Mouse (Mus musculus): ENCODE results near the gene Gigyf1. TPM values are rescaled to one million over a fixed set of nuclear protein-coding genes. Genes with fewer than 3 reads are reported as not detected.

Gigyf1 gene
- polyA plus RNA-seq, 1 experiment = 42.0 TPM

DNA sequence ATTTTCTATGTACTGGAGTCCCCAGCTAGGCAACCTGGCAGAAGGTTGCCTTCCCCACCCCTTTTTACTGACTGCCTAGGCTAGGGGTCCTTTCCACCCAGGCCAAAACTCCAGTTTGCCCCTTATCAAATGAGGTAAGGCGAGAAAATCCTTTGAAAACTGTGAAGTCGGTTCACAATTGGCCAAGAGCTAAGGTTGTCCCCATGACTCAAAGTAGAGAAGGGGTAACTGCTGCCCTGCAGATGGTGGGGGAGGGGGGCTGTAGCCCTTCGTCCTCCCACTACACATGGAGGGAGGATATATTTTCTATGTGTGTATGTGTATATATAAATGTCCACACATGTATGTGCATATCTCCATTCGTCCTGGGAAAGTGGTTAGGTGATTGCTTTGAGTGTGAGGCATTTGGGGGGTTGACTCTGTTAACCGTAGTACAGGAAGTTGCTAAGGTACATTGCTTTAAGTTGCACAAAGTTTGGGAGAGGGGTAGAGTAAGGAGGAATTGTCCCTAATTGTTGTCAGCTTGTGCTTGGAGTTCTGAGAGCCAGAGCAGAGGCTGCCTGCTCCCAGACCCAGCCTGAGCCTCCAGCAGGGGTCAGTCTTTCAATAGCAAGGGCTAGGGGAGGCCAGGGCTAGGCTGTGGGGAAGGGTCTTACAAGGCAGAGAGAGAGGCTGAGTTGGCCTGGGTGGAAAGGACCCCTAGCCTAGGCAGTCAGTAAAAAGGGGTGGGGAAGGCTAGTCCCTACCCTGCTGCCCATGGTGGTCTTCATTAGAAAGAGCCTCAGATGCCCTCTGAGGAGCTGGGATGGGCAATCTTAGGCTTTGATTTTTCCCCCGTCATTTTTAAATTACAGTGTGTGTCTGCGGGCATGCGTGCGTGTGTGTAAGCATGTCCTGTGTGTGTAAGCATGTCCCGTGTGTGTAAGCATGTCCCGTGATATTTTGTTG, 5.2 kb upstream of the Gigyf1 start:
- no peak overlapping the region for H3K27ac ChIP-seq (ENCODE audit: insufficient read depth, low read depth, low read length)
- no peak overlapping the region for H3K4me3 ChIP-seq (ENCODE audit: insufficient read depth, low read length)
- peaks cover 14% of the 10 kb centered on the region for H3K4me1 ChIP-seq (ENCODE audit: control insufficient read depth, insufficient read depth, low read length)
- TF ChIP-seq CTCF (IDR thresholded peaks at IDR 0.05; ENCODE audit: low read depth, low read length) = peak; percentile 63
- TF ChIP-seq POLR2A (IDR thresholded peaks at IDR 0.05; ENCODE audit: borderline replicate concordance, low read depth, low read length) = no peak

DNA sequence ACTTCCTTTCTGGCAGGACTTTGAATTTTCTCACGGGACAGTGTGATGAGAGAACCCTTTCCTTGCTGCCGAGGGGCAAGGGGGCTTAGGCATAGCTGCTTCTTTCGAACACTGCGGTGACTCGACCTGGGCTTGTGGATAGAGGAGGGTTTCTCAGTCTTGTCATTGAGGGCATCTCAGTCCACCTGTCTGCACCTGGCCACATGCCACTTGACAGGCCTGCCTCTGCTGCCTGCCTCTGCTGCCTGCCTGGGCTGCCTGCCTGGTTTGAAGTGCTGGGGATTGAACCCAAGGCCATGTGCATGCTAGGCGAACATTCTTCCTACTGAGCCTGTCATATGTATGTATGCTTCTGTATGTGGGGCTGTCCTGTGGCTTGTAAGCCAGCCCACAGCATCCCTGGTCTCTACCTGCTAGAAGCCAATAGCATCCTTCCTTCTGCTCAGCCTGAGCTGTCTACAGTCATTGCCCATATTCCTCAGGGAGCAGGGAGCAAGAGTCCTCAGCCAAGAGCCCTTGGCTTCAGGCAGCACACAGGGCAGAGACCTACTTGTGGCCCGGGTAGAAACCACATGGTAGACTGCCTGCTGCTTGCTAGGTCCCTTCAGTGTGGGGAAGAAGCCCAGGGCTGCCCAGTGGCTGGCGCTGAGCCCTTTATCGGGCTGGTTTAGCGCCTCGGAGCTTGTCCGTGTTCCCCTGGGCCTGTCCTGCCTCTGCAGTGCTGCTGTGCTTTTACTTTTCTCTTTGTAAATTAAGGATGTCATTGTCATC, 4.2 kb upstream of the Gigyf1 start:
- Histone ChIP-seq H3K4me3 (ENCODE audit: insufficient read depth, low read length) (no peak overlapping the region), H3K27ac (ENCODE audit: insufficient read depth, low read depth, low read length) (no peak overlapping the region), H3K4me1 (ENCODE audit: control insufficient read depth, insufficient read depth, low read length) (peaks cover 14% of the 10 kb centered on the region)
- TF ChIP-seq POLR2A (IDR thresholded peaks at IDR 0.05; ENCODE audit: borderline replicate concordance, low read depth, low read length) (no peak), CTCF (IDR thresholded peaks at IDR 0.05; ENCODE audit: low read depth, low read length) (no peak)

DNA sequence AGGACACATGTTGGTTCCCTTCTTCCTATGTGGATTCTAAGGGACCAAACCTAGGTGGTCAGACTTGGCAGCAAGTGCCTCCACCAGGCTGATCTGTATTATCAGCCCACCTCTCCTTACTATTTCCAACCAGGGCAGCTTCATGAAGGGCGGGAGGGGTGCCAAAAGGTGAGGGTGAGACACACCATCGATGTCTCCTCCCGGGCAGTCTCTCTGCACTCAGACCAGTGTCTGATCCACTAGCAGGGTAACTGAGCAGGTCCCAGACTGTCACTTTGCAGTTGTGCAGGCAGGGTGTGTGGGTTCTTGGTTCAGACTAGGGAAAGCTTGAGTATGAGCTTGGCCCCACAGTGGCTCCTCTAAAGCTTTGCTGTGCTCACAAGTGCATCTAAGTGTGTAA, 3.5 kb upstream of the Gigyf1 start:
- TF ChIP-seq CTCF (IDR thresholded peaks at IDR 0.05; ENCODE audit: low read depth, low read length) (no peak), POLR2A (IDR thresholded peaks at IDR 0.05; ENCODE audit: borderline replicate concordance, low read depth, low read length) (no peak)
- H3K27ac ChIP-seq (ENCODE audit: insufficient read depth, low read depth, low read length) = no peak overlapping the region
- peaks cover 14% of the 10 kb centered on the region for H3K4me1 ChIP-seq (ENCODE audit: control insufficient read depth, insufficient read depth, low read length)
- no peak overlapping the region for H3K4me3 ChIP-seq (ENCODE audit: insufficient read depth, low read length)

DNA sequence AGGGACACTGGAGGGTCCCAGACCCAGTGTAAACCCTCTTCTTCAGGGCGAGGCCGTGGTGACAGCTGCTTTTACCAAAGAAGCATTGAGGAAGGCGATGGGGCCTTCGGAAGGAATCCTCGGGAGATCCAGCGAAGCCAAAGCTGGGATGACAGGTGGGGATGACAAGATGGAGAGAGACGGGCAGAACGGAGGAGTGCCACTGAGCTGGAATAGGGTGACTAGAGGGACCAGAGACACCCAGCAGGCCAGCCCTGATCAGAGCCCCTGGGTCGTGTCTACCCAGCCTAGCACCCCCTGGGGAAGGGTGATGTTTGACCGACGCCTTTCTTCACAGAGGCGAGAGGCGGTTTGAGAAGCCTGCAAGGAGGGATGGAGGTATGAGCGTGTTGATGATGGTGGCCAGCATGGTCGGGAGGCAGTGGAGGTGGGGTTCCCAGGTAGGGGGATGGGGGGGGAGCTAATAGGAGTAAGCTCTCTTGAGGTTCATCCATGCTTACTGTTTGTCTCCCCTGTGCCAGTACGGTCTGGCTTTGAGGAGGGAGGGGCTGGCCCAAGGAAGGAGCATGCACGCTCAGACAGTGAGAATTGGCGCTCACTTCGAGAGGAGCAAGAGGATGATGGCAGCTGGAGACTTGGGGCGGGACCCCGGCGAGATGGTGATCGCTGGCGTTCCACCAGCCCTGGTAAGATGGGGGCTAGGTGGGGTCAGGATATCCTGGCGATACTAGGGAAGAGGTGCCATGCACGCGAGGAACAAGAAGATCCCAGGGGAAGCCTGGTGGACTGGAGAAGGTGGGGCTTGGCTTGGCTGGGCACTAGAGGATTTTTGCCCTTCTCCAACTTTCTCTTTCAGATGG, 1.6 kb downstream of the Gigyf1 start:
- Histone ChIP-seq H3K4me1 (ENCODE audit: control insufficient read depth, insufficient read depth, low read length) (no peaks in the 10 kb centered on the region), H3K27ac (ENCODE audit: insufficient read depth, low read depth, low read length) (no peak overlapping the region), H3K4me3 (ENCODE audit: insufficient read depth, low read length) (no peak overlapping the region)
- no peak for TF ChIP-seq POLR2A (IDR thresholded peaks at IDR 0.05; ENCODE audit: borderline replicate concordance, low read depth, low read length)
- TF ChIP-seq CTCF (IDR thresholded peaks at IDR 0.05; ENCODE audit: low read depth, low read length) = no peak

DNA sequence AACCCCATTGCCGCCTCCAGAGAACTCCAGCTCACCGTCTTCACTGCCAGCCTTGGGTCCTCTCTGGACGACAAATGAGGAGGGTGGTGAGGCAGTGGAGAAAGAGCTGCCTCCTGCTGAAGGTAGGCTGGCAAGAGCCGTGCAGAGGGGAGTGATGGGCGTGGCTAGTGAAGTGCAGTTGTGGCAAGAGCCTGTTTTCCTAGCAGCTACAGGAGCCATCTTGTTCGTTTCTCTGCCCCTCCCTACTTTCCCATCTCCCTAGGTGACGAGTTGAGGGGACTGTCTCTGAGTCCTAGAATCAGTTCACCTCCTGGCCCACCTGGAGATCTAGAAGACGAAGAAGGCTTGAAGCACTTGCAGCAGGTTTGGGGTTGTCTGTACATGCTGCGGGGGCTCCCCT, 3.5 kb downstream of the Gigyf1 start:
- Histone ChIP-seq H3K27ac (ENCODE audit: insufficient read depth, low read depth, low read length) (no peak overlapping the region), H3K4me1 (ENCODE audit: control insufficient read depth, insufficient read depth, low read length) (no peaks in the 10 kb centered on the region), H3K4me3 (ENCODE audit: insufficient read depth, low read length) (no peak overlapping the region)
- no peak for TF ChIP-seq CTCF (IDR thresholded peaks at IDR 0.05; ENCODE audit: low read depth, low read length)
- TF ChIP-seq POLR2A (IDR thresholded peaks at IDR 0.05; ENCODE audit: borderline replicate concordance, low read depth, low read length) = no peak

DNA sequence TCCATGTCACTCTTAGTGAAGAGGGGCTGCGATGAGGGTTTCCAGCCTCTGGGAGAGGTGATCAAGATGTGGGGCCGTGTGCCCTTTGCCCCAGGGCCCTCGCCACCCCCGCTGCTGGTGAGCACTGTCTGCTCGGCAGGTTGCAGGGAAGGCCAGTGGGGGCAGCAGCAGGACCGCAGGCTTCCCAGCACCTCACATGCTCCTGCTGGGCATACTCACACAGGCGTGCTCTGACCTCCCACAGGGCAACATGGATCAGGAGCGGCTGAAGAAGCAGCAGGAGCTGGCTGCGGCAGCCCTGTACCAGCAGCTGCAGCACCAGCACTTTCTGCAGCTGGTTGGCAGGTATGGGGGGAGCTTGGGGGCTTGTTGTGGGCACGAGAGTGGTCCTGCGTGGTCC, 4.4 kb downstream of the Gigyf1 start:
- Histone ChIP-seq H3K4me3 (ENCODE audit: insufficient read depth, low read length) (no peak overlapping the region), H3K27ac (ENCODE audit: insufficient read depth, low read depth, low read length) (no peak overlapping the region), H3K4me1 (ENCODE audit: control insufficient read depth, insufficient read depth, low read length) (no peaks in the 10 kb centered on the region; the same call in 1 of the 2 replicates)
- TF ChIP-seq CTCF (IDR thresholded peaks at IDR 0.05; ENCODE audit: low read depth, low read length) (no peak), POLR2A (IDR thresholded peaks at IDR 0.05; ENCODE audit: borderline replicate concordance, low read depth, low read length) (no peak)

DNA sequence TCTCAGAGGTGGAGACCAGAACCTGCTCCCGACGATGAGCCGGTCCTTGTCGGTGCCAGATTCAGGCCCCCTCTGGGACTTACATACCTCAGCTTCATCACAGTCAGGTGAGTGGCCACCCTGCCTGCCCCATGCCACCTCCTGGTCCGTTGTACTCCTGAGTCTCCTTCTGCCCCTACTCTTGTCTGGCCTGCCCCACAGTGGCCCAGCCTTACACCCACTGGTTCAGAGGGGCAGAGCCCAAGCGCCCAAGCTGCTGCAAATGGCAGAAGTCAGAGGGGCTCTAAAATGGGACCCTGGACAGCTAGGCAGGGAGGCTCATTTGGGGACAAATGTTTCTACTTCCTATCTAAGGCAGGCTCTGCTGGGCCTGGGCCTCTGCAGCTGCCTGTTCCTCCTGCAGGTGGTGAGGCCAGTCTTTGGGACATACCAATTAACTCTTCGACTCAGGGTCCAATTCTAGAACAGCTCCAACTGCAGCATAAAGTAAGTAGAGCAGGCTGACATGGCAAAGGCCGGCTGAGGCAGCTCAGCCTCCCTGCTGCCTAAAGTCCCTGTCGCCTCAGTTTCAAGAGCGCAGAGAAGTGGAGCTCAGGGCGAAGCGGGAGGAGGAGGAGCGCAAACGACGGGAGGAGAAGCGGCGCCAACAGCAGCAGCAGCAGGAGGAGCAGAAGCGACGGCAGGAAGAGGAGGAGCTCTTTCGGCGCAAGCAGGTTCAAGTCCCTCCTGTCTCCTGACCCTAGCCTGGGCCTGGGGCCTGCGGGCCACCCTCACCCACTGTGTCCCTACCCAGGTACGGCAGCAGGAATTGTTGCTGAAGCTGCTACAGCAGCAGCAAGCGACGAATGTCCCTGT, 5.3 kb downstream of the Gigyf1 start:
- Histone ChIP-seq H3K4me1 (ENCODE audit: control insufficient read depth, insufficient read depth, low read length) (no peaks in the 10 kb centered on the region; the same call in 1 of the 2 replicates), H3K27ac (ENCODE audit: insufficient read depth, low read depth, low read length) (no peak overlapping the region), H3K4me3 (ENCODE audit: insufficient read depth, low read length) (no peak overlapping the region)
- no peak for TF ChIP-seq CTCF (IDR thresholded peaks at IDR 0.05; ENCODE audit: low read depth, low read length)
- no peak for TF ChIP-seq POLR2A (IDR thresholded peaks at IDR 0.05; ENCODE audit: borderline replicate concordance, low read depth, low read length)

DNA sequence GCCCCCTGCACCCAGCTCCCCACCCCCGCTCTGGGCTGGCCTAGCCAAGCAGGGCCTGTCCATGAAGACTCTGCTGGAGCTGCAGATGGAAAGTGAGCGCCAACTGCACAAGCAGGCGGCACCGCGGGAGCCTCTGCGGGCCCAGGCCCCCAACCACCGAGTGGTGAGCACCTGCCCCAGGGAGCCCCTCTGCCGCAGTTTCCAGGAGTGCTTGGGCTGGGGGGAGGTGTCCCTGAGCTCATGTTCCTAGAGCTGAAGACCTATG, 5.8 kb downstream of the Gigyf1 start:
- H3K4me1 ChIP-seq (ENCODE audit: control insufficient read depth, insufficient read depth, low read length) = no peaks in the 10 kb centered on the region; the same call in 1 of the 2 replicates
- no peak overlapping the region for H3K4me3 ChIP-seq (ENCODE audit: insufficient read depth, low read length)
- TF ChIP-seq CTCF (IDR thresholded peaks at IDR 0.05; ENCODE audit: low read depth, low read length) (no peak), POLR2A (IDR thresholded peaks at IDR 0.05; ENCODE audit: borderline replicate concordance, low read depth, low read length) (no peak)
- H3K27ac ChIP-seq (ENCODE audit: insufficient read depth, low read depth, low read length) = no peak overlapping the region

DNA sequence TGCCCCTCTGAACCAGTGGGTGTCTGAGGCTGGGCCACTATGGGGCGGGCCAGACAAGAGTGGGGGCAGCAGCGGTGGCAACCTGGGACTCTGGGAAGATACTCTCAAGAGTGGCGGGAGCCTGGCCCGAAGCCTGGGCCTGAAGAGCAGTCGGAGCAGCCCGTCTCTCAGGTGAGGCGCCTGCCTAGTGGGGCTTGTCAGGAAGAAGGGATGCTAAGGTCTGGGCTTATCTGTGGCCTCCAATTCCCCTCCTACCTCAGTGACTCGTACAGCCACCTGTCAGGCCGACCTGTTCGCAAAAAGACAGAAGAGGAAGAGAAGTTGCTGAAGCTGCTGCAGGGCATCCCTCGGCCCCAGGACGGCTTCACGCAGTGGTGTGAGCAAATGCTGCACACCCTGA, 6.3 kb downstream of the Gigyf1 start:
- Histone ChIP-seq H3K4me3 (ENCODE audit: insufficient read depth, low read length) (no peak overlapping the region), H3K27ac (ENCODE audit: insufficient read depth, low read depth, low read length) (no peak overlapping the region)

More for the DNA sequence above, 6.3 kb downstream of the Gigyf1 start:
- no peaks in the 10 kb centered on the region; the same call in 1 of the 2 replicates for H3K4me1 ChIP-seq (ENCODE audit: control insufficient read depth, insufficient read depth, low read length)
- no peak for TF ChIP-seq POLR2A (IDR thresholded peaks at IDR 0.05; ENCODE audit: borderline replicate concordance, low read depth, low read length)
- no peak for TF ChIP-seq CTCF (IDR thresholded peaks at IDR 0.05; ENCODE audit: low read depth, low read length)

All from bone marrow macrophage, adult 2 months (primary cell).